Mouse (Mus musculus) MEL (cell line): Measurements from ENCODE around the gene Sstr3. TPM values are rescaled to one million over a fixed set of nuclear protein-coding genes. Genes with fewer than 3 reads are reported as not detected.

Source experiments
- DNase-seq: peaks from one replicate; pipeline ENCODE4 v3.0.0; 2011; ENCODE audit warnings: low read depth, low spot score
- H3K27ac ChIP-seq: 2 replicates; pipeline ENCODE4 v1.5.1; 2012; ENCODE audit warnings: low read depth, mild to moderate bottlenecking, control low read depth, low read length, moderate library complexity; ENCODE audit not compliant: control insufficient read depth
- H3K27me3 ChIP-seq, 2 experiments: fragments of 150-350 bp in 1 of 2; sonication (generic) in 1 of 2; 2 replicates each; pipeline ENCODE4 v1.6.1; 2012; ENCODE audit warnings: low read length in 2 of 2, mild to moderate bottlenecking in 2 of 2, improper control_type of control experiment in 1 of 2, moderate library complexity in 1 of 2; ENCODE audit not compliant: insufficient read depth in 2 of 2, control insufficient read depth in 1 of 2
- H3K36me3 ChIP-seq, 2 experiments: 2 replicates each; pipeline ENCODE4 v1.6.1; 2012 to 2014; ENCODE audit warnings: low read length in 2 of 2, improper control_type of control experiment in 1 of 2, inconsistent platforms in 1 of 2, mild to moderate bottlenecking in 1 of 2; ENCODE audit not compliant: insufficient read depth in 2 of 2, control insufficient read depth in 1 of 2
- H3K4me1 ChIP-seq, 2 experiments: fragments of 150-350 bp in 1 of 2; sonication (generic) in 1 of 2; 2 replicates each; pipeline ENCODE4 v1.6.1; 2012; ENCODE audit warnings: low read length in 2 of 2, improper control_type of control experiment in 1 of 2, mild to moderate bottlenecking in 1 of 2; ENCODE audit not compliant: insufficient read depth in 2 of 2, control insufficient read depth in 1 of 2
- H3K4me3 ChIP-seq, 2 experiments: fragments of 150-350 bp in 1 of 2; sonication (generic) in 1 of 2; 2 replicates each; pipeline ENCODE4 v1.5.1; 2012; ENCODE audit warnings: low read depth in 2 of 2, low read length in 2 of 2, mild to moderate bottlenecking in 2 of 2, moderate library complexity in 2 of 2, control low read depth in 1 of 2, improper control_type of control experiment in 1 of 2; ENCODE audit not compliant: control insufficient read depth in 1 of 2, insufficient read depth in 1 of 2
- H3K79me2 ChIP-seq: 2 replicates; pipeline ENCODE4 v1.6.1; 2012; ENCODE audit warnings: mild to moderate bottlenecking, low read length, moderate library complexity; ENCODE audit not compliant: control insufficient read depth, poor library complexity, insufficient read depth
- H3K9ac ChIP-seq: 2 replicates; pipeline ENCODE4 v1.6.1; 2012; ENCODE audit warnings: low read depth, mild to moderate bottlenecking, control low read depth, low read length, moderate library complexity; ENCODE audit not compliant: control insufficient read depth, poor library complexity, severe bottlenecking
- H3K9me3 ChIP-seq: fragments of 150-350 bp; sonication (generic); replicated peaks from 2 replicates; pipeline ENCODE4 v1.6.1; 2012; ENCODE audit warnings: mild to moderate bottlenecking, low read length, improper control_type of control experiment, moderate library complexity; ENCODE audit not compliant: insufficient read depth
- CHD1 ChIP-seq: IDR thresholded peaks from 2 replicates; pipeline ENCODE4 v1.6.1; 2012; ENCODE audit warnings: low read depth, mild to moderate bottlenecking, inconsistent platforms, low read length, improper control_type of control experiment
- CHD2 ChIP-seq: IDR thresholded peaks from 2 replicates; pipeline ENCODE4 v1.6.1; 2011; ENCODE audit warnings: low read length, improper control_type of control experiment
- CTCF ChIP-seq, 3 experiments: IDR thresholded peaks in 2 of 3; conservative IDR thresholded peaks in 1 of 3; 2 replicates each; pipeline ENCODE4 v1.5.1; 2011 to 2012; ENCODE audit warnings: low read length in 3 of 3, low read depth in 2 of 3, mild to moderate bottlenecking in 2 of 3, improper control_type of control experiment in 1 of 3, inconsistent platforms in 1 of 3, mixed read lengths in 1 of 3, moderate library complexity in 1 of 3; ENCODE audit not compliant: control insufficient read depth in 1 of 3, insufficient read depth in 1 of 3, poor library complexity in 1 of 3, severe bottlenecking in 1 of 3
- E2F4 ChIP-seq: IDR thresholded peaks from 2 replicates; pipeline ENCODE4 v1.6.1; 2011; ENCODE audit warnings: low read depth, low read length, improper control_type of control experiment, borderline replicate concordance
- EP300 ChIP-seq, 2 experiments: IDR thresholded peaks; 2 replicates each; pipeline ENCODE4 v1.6.1; 2011; ENCODE audit warnings: improper control_type of control experiment in 2 of 2, low read length in 2 of 2, low read depth in 1 of 2, mild to moderate bottlenecking in 1 of 2
- GABPA ChIP-seq: IDR thresholded peaks from 2 replicates; pipeline ENCODE4 v1.6.1; 2012; ENCODE audit warnings: low read depth, mild to moderate bottlenecking, inconsistent platforms, low read length, improper control_type of control experiment, moderate library complexity
- GATA1 ChIP-seq: IDR thresholded peaks from 2 replicates; pipeline ENCODE4 v1.6.1; 2011; ENCODE audit warnings: low read depth, low read length, improper control_type of control experiment
- HCFC1 ChIP-seq: IDR thresholded peaks from 2 replicates; pipeline ENCODE4 v1.6.1; 2012; ENCODE audit warnings: low read depth, mild to moderate bottlenecking, inconsistent platforms, low read length, improper control_type of control experiment, moderate library complexity
- MAX ChIP-seq: IDR thresholded peaks from 2 replicates; pipeline ENCODE4 v1.6.1; 2011; ENCODE audit warnings: low read length, improper control_type of control experiment
- MAZ ChIP-seq: IDR thresholded peaks from 2 replicates; pipeline ENCODE4 v1.6.1; 2012; ENCODE audit warnings: low read depth, mild to moderate bottlenecking, inconsistent platforms, low read length, improper control_type of control experiment
- MEF2A ChIP-seq: IDR thresholded peaks from 2 replicates; pipeline ENCODE4 v1.6.1; 2014; ENCODE audit warnings: low read depth, mild to moderate bottlenecking, inconsistent platforms, low read length, improper control_type of control experiment; ENCODE audit not compliant: poor library complexity, insufficient replicate concordance, severe bottlenecking; ENCODE audit errors: extremely low read depth
- MXI1 ChIP-seq: IDR thresholded peaks from 2 replicates; pipeline ENCODE4 v1.6.1; 2011; ENCODE audit warnings: mild to moderate bottlenecking, low read depth, low read length, improper control_type of control experiment
- MYB ChIP-seq: IDR thresholded peaks from 2 replicates; pipeline ENCODE4 v1.6.1; 2011; ENCODE audit warnings: mild to moderate bottlenecking, low read depth, low read length, improper control_type of control experiment
- MYC ChIP-seq: IDR thresholded peaks from 2 replicates; pipeline ENCODE4 v1.6.1; 2011; ENCODE audit warnings: low read depth, mild to moderate bottlenecking, low read length, improper control_type of control experiment, moderate library complexity
- NRF1 ChIP-seq: IDR thresholded peaks from 2 replicates; pipeline ENCODE4 v1.6.1; 2014; ENCODE audit warnings: low read depth, mild to moderate bottlenecking, inconsistent platforms, low read length, improper control_type of control experiment, moderate library complexity; ENCODE audit not compliant: poor library complexity, insufficient read depth, severe bottlenecking
- POLR2A ChIP-seq, 2 experiments: IDR thresholded peaks; 2 replicates each; pipeline ENCODE4 v1.6.1; 2011 to 2012; ENCODE audit warnings: low read length in 2 of 2, mild to moderate bottlenecking in 2 of 2, control low read depth in 1 of 2, improper control_type of control experiment in 1 of 2, low read depth in 1 of 2, moderate library complexity in 1 of 2; ENCODE audit not compliant: control insufficient read depth in 1 of 2, insufficient read depth in 1 of 2, poor library complexity in 1 of 2
- POLR2AphosphoS2 ChIP-seq: IDR thresholded peaks from 2 replicates; pipeline ENCODE4 v1.6.1; 2011; ENCODE audit warnings: low read length, improper control_type of control experiment
- POLR2AphosphoS5 ChIP-seq: IDR thresholded peaks from 2 replicates; pipeline ENCODE4 v1.6.1; 2012; ENCODE audit warnings: low read depth, borderline replicate concordance, mild to moderate bottlenecking, inconsistent platforms, low read length, moderate library complexity, mixed read lengths
- RCOR1 ChIP-seq: IDR thresholded peaks from 2 replicates; pipeline ENCODE4 v1.6.1; 2012; ENCODE audit warnings: low read depth, mild to moderate bottlenecking, inconsistent platforms, low read length, improper control_type of control experiment
- TAL1 ChIP-seq: IDR thresholded peaks from 2 replicates; pipeline ENCODE4 v1.6.1; 2012; ENCODE audit warnings: mild to moderate bottlenecking, inconsistent platforms, low read length, moderate library complexity, mixed read lengths
- USF1 ChIP-seq: IDR thresholded peaks from 2 replicates; pipeline ENCODE4 v1.6.1; 2014; ENCODE audit warnings: low read depth, mild to moderate bottlenecking, inconsistent platforms, low read length, improper control_type of control experiment, moderate library complexity
- USF2 ChIP-seq, 2 experiments: IDR thresholded peaks; 2 replicates each; pipeline ENCODE4 v1.6.1; 2011 to 2012; ENCODE audit warnings: improper control_type of control experiment in 2 of 2, low read length in 2 of 2, borderline replicate concordance in 1 of 2, inconsistent platforms in 1 of 2, low read depth in 1 of 2, mild to moderate bottlenecking in 1 of 2; ENCODE audit not compliant: insufficient read depth in 1 of 2
- ZC3H11A ChIP-seq: IDR thresholded peaks from 2 replicates; pipeline ENCODE4 v1.6.1; 2012; ENCODE audit warnings: low read depth, mild to moderate bottlenecking, inconsistent platforms, low read length, improper control_type of control experiment
- ZKSCAN1 ChIP-seq: IDR thresholded peaks from 2 replicates; pipeline ENCODE4 v1.6.1; 2012; ENCODE audit warnings: low read depth, mild to moderate bottlenecking, inconsistent platforms, low read length, improper control_type of control experiment, moderate library complexity
- ZNF384 ChIP-seq: IDR thresholded peaks from 2 replicates; pipeline ENCODE4 v1.6.1; 2012; ENCODE audit warnings: low read depth, mild to moderate bottlenecking, inconsistent platforms, low read length, improper control_type of control experiment
- polyA plus RNA-seq, 2 experiments: library from polyadenylated mRNA; stranded (reverse) in 1 of 2; unstranded in 1 of 2; fragments of >175 nt in 1 of 2; fragments of >200 nt in 1 of 2; gene quantifications; 2 replicates each; pipeline versions ENCODE4 v1.2.1 to v1.2.4; 2012; ENCODE audit warnings: low replicate concordance in 2 of 2, low read depth in 1 of 2; ENCODE audit not compliant: insufficient read length in 2 of 2, insufficient read depth in 1 of 2, missing spikeins in 1 of 2
- total RNA-seq: library from RNA; depleted of rRNA; stranded (reverse); fragments of 300-350 nt; gene quantifications from 2 replicates; pipeline ENCODE4 v1.2.3, GENCODE M21; 2012

Gene Sstr3
- total and polyA plus RNA-seq, 3 experiments: not detected

DNA sequence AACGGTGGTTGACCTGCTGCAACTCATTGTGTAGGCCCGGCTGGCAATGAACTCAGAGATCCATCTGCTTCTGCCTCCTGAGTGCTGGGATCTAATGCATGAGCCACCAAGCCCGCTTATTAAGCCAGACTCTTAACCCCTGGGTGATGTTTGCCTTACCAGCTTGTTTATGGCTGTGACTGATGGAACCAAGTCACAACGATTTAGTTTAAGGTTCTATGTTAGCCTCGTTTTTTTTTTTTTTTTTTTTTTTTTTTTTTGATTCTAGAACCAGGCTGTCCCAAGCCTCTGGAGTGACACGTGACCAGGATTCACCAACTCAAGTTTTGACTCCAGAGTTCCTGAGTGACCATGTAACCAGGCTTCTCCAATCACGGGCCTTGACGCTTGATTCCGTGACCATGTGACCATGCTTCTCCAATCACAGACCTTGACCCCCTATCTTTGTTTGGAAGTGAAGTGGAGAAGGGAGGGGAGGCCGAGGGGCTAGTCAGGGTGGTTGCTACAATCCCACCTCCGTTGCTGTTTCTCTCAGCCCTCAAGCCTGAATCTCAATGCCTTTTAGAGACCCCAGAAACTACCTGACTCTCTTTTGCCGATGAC, 35.1 kb downstream of the Sstr3 start:
- Histone ChIP-seq H3K79me2 (no peaks in the 10 kb centered on the region), H3K36me3 (no peaks in the 10 kb centered on the region), H3K4me1 (no peaks in the 10 kb centered on the region), H3K9ac (no peak overlapping the region), H3K27ac (no peak overlapping the region), H3K27me3 (no peaks in the 10 kb centered on the region; a peak in 1 of 4 replicates), H3K9me3 (no peaks in the 10 kb centered on the region), H3K4me3 (no peak overlapping the region)
- TF ChIP-seq USF1: 0 out of 2 replicates have a peak, but pooled peaks have one; percentile 50
- TF ChIP-seq MXI1: no peak
- DNase-seq: peak; percentile 8

- Histone ChIP-seq H3K4me3 (no peak overlapping the region), H3K36me3 (no peaks in the 10 kb centered on the region), H3K4me1 (no peaks in the 10 kb centered on the region)
Observed at GRCm38 (mm10) chr15:78508443-78508842, 36.0 kb downstream of the Sstr3 start.

GRCm38 (mm10) chr15:78505541-78505940, 38.9 kb downstream of the Sstr3 start:
- no peak for DNase-seq
- Histone ChIP-seq H3K9ac (no peak overlapping the region), H3K36me3 (no peaks in the 10 kb centered on the region), H3K79me2 (no peaks in the 10 kb centered on the region), H3K4me3 (no peak overlapping the region), H3K27ac (no peak overlapping the region), H3K9me3 (no peaks in the 10 kb centered on the region), H3K4me1 (no peaks in the 10 kb centered on the region), H3K27me3 (no peaks in the 10 kb centered on the region; a peak in 1 of 4 replicates)
- TF ChIP-seq TAL1: no peak
- TF ChIP-seq POLR2AphosphoS5: no peak
- TF ChIP-seq NRF1: no peak
- no peak for TF ChIP-seq MYC
- no peak for TF ChIP-seq POLR2A (IDR thresholded peaks at IDR 0.05; ENCODE audit: control insufficient read depth in 1 of 2, insufficient read depth in 1 of 2, low read depth in 1 of 2, low read length in 2 of 2, poor library complexity in 1 of 2)
- no peak for TF ChIP-seq MYB
- no peak for TF ChIP-seq CHD1
- no peak for TF ChIP-seq MAX
- TF ChIP-seq GABPA: no peak
- TF ChIP-seq E2F4: no peak
- no peak for TF ChIP-seq ZC3H11A
- TF ChIP-seq EP300 (IDR thresholded peaks at IDR 0.05; ENCODE audit: low read depth in 1 of 2, low read length in 2 of 2): no peak

More at GRCm38 (mm10) chr15:78508443-78508842, 36.0 kb downstream of the Sstr3 start:
- no peak overlapping the region for H3K27ac ChIP-seq
- H3K9ac ChIP-seq: no peak overlapping the region
- no peak for DNase-seq
- H3K9me3 ChIP-seq: no peaks in the 10 kb centered on the region
- no peaks in the 10 kb centered on the region; a peak in 1 of 4 replicates for H3K27me3 ChIP-seq
- H3K79me2 ChIP-seq: no peaks in the 10 kb centered on the region
- TF ChIP-seq MEF2A (no peak), GABPA (no peak), ZKSCAN1 (no peak), USF2 (IDR thresholded peaks at IDR 0.05; ENCODE audit: borderline replicate concordance in 1 of 2, insufficient read depth in 1 of 2, low read depth in 1 of 2, low read length in 2 of 2) (no peak), RCOR1 (no peak), EP300 (IDR thresholded peaks at IDR 0.05; ENCODE audit: low read depth in 1 of 2, low read length in 2 of 2) (no peak), HCFC1 (no peak), MXI1 (no peak), POLR2AphosphoS2 (no peak), MYC (no peak), MAZ (no peak), CTCF (IDR thresholded peaks at IDR 0.05 in 2 of 3, conservative IDR thresholded peaks at IDR 0.05 in 1 of 3; ENCODE audit: control insufficient read depth in 1 of 3, insufficient read depth in 1 of 3, low read depth in 2 of 3, low read length in 3 of 3, poor library complexity in 1 of 3, severe bottlenecking in 1 of 3) (no peak), CHD2 (no peak), GATA1 (no peak), ZNF384 (no peak), POLR2A (IDR thresholded peaks at IDR 0.05; ENCODE audit: control insufficient read depth in 1 of 2, insufficient read depth in 1 of 2, low read depth in 1 of 2, low read length in 2 of 2, poor library complexity in 1 of 2) (no peak), TAL1 (no peak)
- TF ChIP-seq, all 39 proteins: peak for 0
